Mouse (Mus musculus) MEL (cell line): ENCODE measurements around the gene D6Ertd527e. TPM values are rescaled to one million over a fixed set of nuclear protein-coding genes. Genes with fewer than 3 reads are reported as not detected.
A peak's percentile ranks its signal among the peaks of the same experiment; 100 is the strongest.

Source experiments
- DNase-seq: peaks from one replicate; pipeline ENCODE4 v3.0.0; 2011; ENCODE audit warnings: low read depth, low spot score
- H3K27ac ChIP-seq: 2 replicates; pipeline ENCODE4 v1.5.1; 2012; ENCODE audit warnings: low read depth, mild to moderate bottlenecking, control low read depth, low read length, moderate library complexity; ENCODE audit not compliant: control insufficient read depth
- H3K27me3 ChIP-seq, 2 experiments: fragments of 150-350 bp in 1 of 2; sonication (generic) in 1 of 2; 2 replicates each; pipeline ENCODE4 v1.6.1; 2012; ENCODE audit warnings: low read length in 2 of 2, mild to moderate bottlenecking in 2 of 2, improper control_type of control experiment in 1 of 2, moderate library complexity in 1 of 2; ENCODE audit not compliant: insufficient read depth in 2 of 2, control insufficient read depth in 1 of 2
- H3K36me3 ChIP-seq, 2 experiments: 2 replicates each; pipeline ENCODE4 v1.6.1; 2012 to 2014; ENCODE audit warnings: low read length in 2 of 2, improper control_type of control experiment in 1 of 2, inconsistent platforms in 1 of 2, mild to moderate bottlenecking in 1 of 2; ENCODE audit not compliant: insufficient read depth in 2 of 2, control insufficient read depth in 1 of 2
- H3K4me1 ChIP-seq, 2 experiments: fragments of 150-350 bp in 1 of 2; sonication (generic) in 1 of 2; 2 replicates each; pipeline ENCODE4 v1.6.1; 2012; ENCODE audit warnings: low read length in 2 of 2, improper control_type of control experiment in 1 of 2, mild to moderate bottlenecking in 1 of 2; ENCODE audit not compliant: insufficient read depth in 2 of 2, control insufficient read depth in 1 of 2
- H3K4me3 ChIP-seq, 2 experiments: fragments of 150-350 bp in 1 of 2; sonication (generic) in 1 of 2; 2 replicates each; pipeline ENCODE4 v1.5.1; 2012; ENCODE audit warnings: low read depth in 2 of 2, low read length in 2 of 2, mild to moderate bottlenecking in 2 of 2, moderate library complexity in 2 of 2, control low read depth in 1 of 2, improper control_type of control experiment in 1 of 2; ENCODE audit not compliant: control insufficient read depth in 1 of 2, insufficient read depth in 1 of 2
- H3K79me2 ChIP-seq: 2 replicates; pipeline ENCODE4 v1.6.1; 2012; ENCODE audit warnings: mild to moderate bottlenecking, low read length, moderate library complexity; ENCODE audit not compliant: control insufficient read depth, poor library complexity, insufficient read depth
- H3K9ac ChIP-seq: 2 replicates; pipeline ENCODE4 v1.6.1; 2012; ENCODE audit warnings: low read depth, mild to moderate bottlenecking, control low read depth, low read length, moderate library complexity; ENCODE audit not compliant: control insufficient read depth, poor library complexity, severe bottlenecking
- H3K9me3 ChIP-seq: fragments of 150-350 bp; sonication (generic); replicated peaks from 2 replicates; pipeline ENCODE4 v1.6.1; 2012; ENCODE audit warnings: mild to moderate bottlenecking, low read length, improper control_type of control experiment, moderate library complexity; ENCODE audit not compliant: insufficient read depth
- BHLHE40 ChIP-seq: IDR thresholded peaks from 2 replicates; pipeline ENCODE4 v1.6.1; 2012; ENCODE audit warnings: low read depth, mild to moderate bottlenecking, inconsistent platforms, low read length, improper control_type of control experiment, borderline replicate concordance
- CHD2 ChIP-seq: IDR thresholded peaks from 2 replicates; pipeline ENCODE4 v1.6.1; 2011; ENCODE audit warnings: low read length, improper control_type of control experiment
- CTCF ChIP-seq, 3 experiments: IDR thresholded peaks in 2 of 3; conservative IDR thresholded peaks in 1 of 3; 2 replicates each; pipeline ENCODE4 v1.5.1; 2011 to 2012; ENCODE audit warnings: low read length in 3 of 3, low read depth in 2 of 3, mild to moderate bottlenecking in 2 of 3, improper control_type of control experiment in 1 of 3, inconsistent platforms in 1 of 3, mixed read lengths in 1 of 3, moderate library complexity in 1 of 3; ENCODE audit not compliant: control insufficient read depth in 1 of 3, insufficient read depth in 1 of 3, poor library complexity in 1 of 3, severe bottlenecking in 1 of 3
- E2F4 ChIP-seq: IDR thresholded peaks from 2 replicates; pipeline ENCODE4 v1.6.1; 2011; ENCODE audit warnings: low read depth, low read length, improper control_type of control experiment, borderline replicate concordance
- EP300 ChIP-seq, 2 experiments: IDR thresholded peaks; 2 replicates each; pipeline ENCODE4 v1.6.1; 2011; ENCODE audit warnings: improper control_type of control experiment in 2 of 2, low read length in 2 of 2, low read depth in 1 of 2, mild to moderate bottlenecking in 1 of 2
- GABPA ChIP-seq: IDR thresholded peaks from 2 replicates; pipeline ENCODE4 v1.6.1; 2012; ENCODE audit warnings: low read depth, mild to moderate bottlenecking, inconsistent platforms, low read length, improper control_type of control experiment, moderate library complexity
- MEF2A ChIP-seq: IDR thresholded peaks from 2 replicates; pipeline ENCODE4 v1.6.1; 2014; ENCODE audit warnings: low read depth, mild to moderate bottlenecking, inconsistent platforms, low read length, improper control_type of control experiment; ENCODE audit not compliant: poor library complexity, insufficient replicate concordance, severe bottlenecking; ENCODE audit errors: extremely low read depth
- MXI1 ChIP-seq: IDR thresholded peaks from 2 replicates; pipeline ENCODE4 v1.6.1; 2011; ENCODE audit warnings: mild to moderate bottlenecking, low read depth, low read length, improper control_type of control experiment
- MYC ChIP-seq: IDR thresholded peaks from 2 replicates; pipeline ENCODE4 v1.6.1; 2011; ENCODE audit warnings: low read depth, mild to moderate bottlenecking, low read length, improper control_type of control experiment, moderate library complexity
- POLR2A ChIP-seq, 2 experiments: IDR thresholded peaks; 2 replicates each; pipeline ENCODE4 v1.6.1; 2011 to 2012; ENCODE audit warnings: low read length in 2 of 2, mild to moderate bottlenecking in 2 of 2, control low read depth in 1 of 2, improper control_type of control experiment in 1 of 2, low read depth in 1 of 2, moderate library complexity in 1 of 2; ENCODE audit not compliant: control insufficient read depth in 1 of 2, insufficient read depth in 1 of 2, poor library complexity in 1 of 2
- POLR2AphosphoS2 ChIP-seq: IDR thresholded peaks from 2 replicates; pipeline ENCODE4 v1.6.1; 2011; ENCODE audit warnings: low read length, improper control_type of control experiment
- RAD21 ChIP-seq: IDR thresholded peaks from 2 replicates; pipeline ENCODE4 v1.6.1; 2011; ENCODE audit warnings: mild to moderate bottlenecking, low read depth, low read length, improper control_type of control experiment
- SMC3 ChIP-seq: IDR thresholded peaks from 2 replicates; pipeline ENCODE4 v1.6.1; 2011; ENCODE audit warnings: low read depth, low read length, improper control_type of control experiment
- TCF12 ChIP-seq: IDR thresholded peaks from 2 replicates; pipeline ENCODE4 v1.6.1; 2014; ENCODE audit warnings: low read depth, mild to moderate bottlenecking, inconsistent platforms, low read length, improper control_type of control experiment, moderate library complexity
- USF1 ChIP-seq: IDR thresholded peaks from 2 replicates; pipeline ENCODE4 v1.6.1; 2014; ENCODE audit warnings: low read depth, mild to moderate bottlenecking, inconsistent platforms, low read length, improper control_type of control experiment, moderate library complexity
- ZC3H11A ChIP-seq: IDR thresholded peaks from 2 replicates; pipeline ENCODE4 v1.6.1; 2012; ENCODE audit warnings: low read depth, mild to moderate bottlenecking, inconsistent platforms, low read length, improper control_type of control experiment
- ZMIZ1 ChIP-seq: IDR thresholded peaks from 2 replicates; pipeline ENCODE4 v1.6.1; 2012; ENCODE audit warnings: low read depth, mild to moderate bottlenecking, inconsistent platforms, low read length, improper control_type of control experiment, moderate library complexity
- ZNF384 ChIP-seq: IDR thresholded peaks from 2 replicates; pipeline ENCODE4 v1.6.1; 2012; ENCODE audit warnings: low read depth, mild to moderate bottlenecking, inconsistent platforms, low read length, improper control_type of control experiment
- polyA plus RNA-seq, 2 experiments: library from polyadenylated mRNA; stranded (reverse) in 1 of 2; unstranded in 1 of 2; fragments of >175 nt in 1 of 2; fragments of >200 nt in 1 of 2; gene quantifications; 2 replicates each; pipeline versions ENCODE4 v1.2.1 to v1.2.4; 2012; ENCODE audit warnings: low replicate concordance in 2 of 2, low read depth in 1 of 2; ENCODE audit not compliant: insufficient read length in 2 of 2, insufficient read depth in 1 of 2, missing spikeins in 1 of 2
- total RNA-seq: library from RNA; depleted of rRNA; stranded (reverse); fragments of 300-350 nt; gene quantifications from 2 replicates; pipeline ENCODE4 v1.2.3, GENCODE M21; 2012

D6Ertd527e gene
- total and polyA plus RNA-seq, 3 experiments: 0.06 TPM; not detected in 2

DNA sequence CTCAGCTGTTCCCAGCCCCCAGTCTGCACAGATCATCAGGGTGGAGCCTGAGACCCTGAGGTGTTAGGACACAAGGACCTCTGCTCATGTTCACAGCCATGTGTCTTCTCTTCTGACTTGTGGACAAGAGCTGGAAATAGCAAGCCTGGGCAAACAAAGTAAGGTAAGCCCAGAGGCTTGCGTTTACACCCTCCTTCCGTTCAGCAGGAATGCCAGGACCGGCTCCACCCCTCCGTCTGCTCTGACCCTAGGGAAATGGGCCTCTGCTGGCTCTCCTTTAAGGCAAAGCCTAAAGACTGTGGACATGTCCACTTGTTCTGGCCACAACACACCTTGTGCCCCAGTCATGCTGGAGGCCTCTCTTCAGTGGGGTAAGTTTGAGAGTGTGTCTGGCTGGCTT is 15.4 kb downstream of the D6Ertd527e start:
- no peak for TF ChIP-seq BHLHE40
- no peak for TF ChIP-seq MYC
- TF ChIP-seq EP300 (IDR thresholded peaks at IDR 0.05; ENCODE audit: low read depth in 1 of 2, low read length in 2 of 2): no peak
- TF ChIP-seq ZNF384: no peak
- no peak for TF ChIP-seq ZMIZ1
- no peak for TF ChIP-seq CHD2
- TF ChIP-seq MXI1: no peak
- no peak for TF ChIP-seq TCF12
- no peak for TF ChIP-seq E2F4
- TF ChIP-seq USF1: no peak
- TF ChIP-seq, all 39 proteins: peak for 0
- Histone ChIP-seq H3K9me3 (no peaks in the 10 kb centered on the region), H3K27ac (no peak overlapping the region), H3K4me3 (no peak overlapping the region), H3K79me2 (no peaks in the 10 kb centered on the region), H3K9ac (no peak overlapping the region), H3K4me1 (no peaks in the 10 kb centered on the region), H3K36me3 (no peaks in the 10 kb centered on the region), H3K27me3 (peaks cover 10 to 19% of the 10 kb centered on the region in 2 experiments)
- DNase-seq: no peak

DNA sequence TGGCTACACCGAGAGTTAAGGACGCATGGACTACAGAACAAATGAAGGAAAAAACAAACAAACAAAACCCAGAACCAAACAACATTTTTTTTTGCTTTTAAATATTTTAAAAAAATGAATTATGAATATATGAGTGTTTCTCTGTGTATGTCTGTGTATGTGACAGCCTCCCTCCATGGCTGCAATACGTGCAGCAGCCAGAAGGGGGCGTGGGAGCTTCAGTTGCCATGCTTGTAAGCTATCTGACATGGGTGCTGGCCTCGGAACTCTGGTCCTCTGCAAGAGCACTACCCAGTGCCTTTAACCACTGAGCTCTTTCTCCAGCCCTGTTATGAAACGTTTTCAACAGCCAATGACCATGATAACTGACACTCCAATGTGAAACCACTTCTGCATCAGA is 16.1 kb downstream of the D6Ertd527e start:
- Histone ChIP-seq H3K36me3 (no peaks in the 10 kb centered on the region), H3K27ac (no peak overlapping the region), H3K4me1 (no peaks in the 10 kb centered on the region), H3K9me3 (no peaks in the 10 kb centered on the region), H3K79me2 (no peaks in the 10 kb centered on the region), H3K4me3 (no peak overlapping the region), H3K9ac (no peak overlapping the region), H3K27me3 (peaks cover 9 to 20% of the 10 kb centered on the region in 2 experiments)
- TF ChIP-seq GABPA (no peak), RAD21 (peak; percentile 40), USF1 (no peak), CTCF (IDR thresholded peaks at IDR 0.05 in 2 of 3, conservative IDR thresholded peaks at IDR 0.05 in 1 of 3; ENCODE audit: control insufficient read depth in 1 of 3, insufficient read depth in 1 of 3, low read depth in 2 of 3, low read length in 3 of 3, poor library complexity in 1 of 3, severe bottlenecking in 1 of 3) (peak; percentile 52 to 64 (median 61)), ZC3H11A (peak; percentile 21; the same call in 1 of the 2 replicates), SMC3 (peak; percentile 35), POLR2AphosphoS2 (no peak), MEF2A (no peak), POLR2A (IDR thresholded peaks at IDR 0.05; ENCODE audit: control insufficient read depth in 1 of 2, insufficient read depth in 1 of 2, low read depth in 1 of 2, low read length in 2 of 2, poor library complexity in 1 of 2) (no peak)
- DNase-seq: peak; percentile 31
